Mouse (Mus musculus) ES-Bruce4 (cell line): ENCODE results near the gene Fndc5.

Experiments used
- CTCF ChIP-seq: IDR thresholded peaks from one replicate; pipeline ENCODE4 v1.8.1; 2011; ENCODE audit warnings: low read depth, low read length
- EP300 ChIP-seq: IDR thresholded peaks from 2 replicates; pipeline ENCODE4 v1.6.1; 2011; ENCODE audit warnings: low read depth, low read length; ENCODE audit not compliant: insufficient read depth
- POLR2A ChIP-seq: IDR thresholded peaks from one replicate; pipeline ENCODE4 v1.8.1; 2011; ENCODE audit warnings: low read length; ENCODE audit not compliant: insufficient read depth

GRCm38 (mm10) chr4:129157541-129157940 is 20.7 kb downstream of the Fndc5 start:
- TF ChIP-seq POLR2A (no peak), EP300 (no peak), CTCF (no peak)
